Mouse (Mus musculus): ENCODE results near the gene Mrm3.

- TF ChIP-seq CTCF (IDR thresholded peaks at IDR 0.05; ENCODE audit: low read depth, low read length) (no peak), POLR2AphosphoS5 (IDR thresholded peaks at IDR 0.05; ENCODE audit: insufficient replicate concordance, low read depth, low read length) (no peak)
Observed at GRCm38 (mm10) chr11:76261224-76261623, 17.7 kb downstream of the Mrm3 start.

Data from G1E (cell line).